In genomic region chr1:87184751-87185139, GRCm38 (mm10) we compare ENCODE assay signal across 8 mouse cellular contexts. TPM values are rescaled to one million over a fixed set of nuclear protein-coding genes. Genes with fewer than 3 reads are reported as not detected.
A peak's percentile ranks its signal among the peaks of the same experiment; 100 is the strongest.
DNase-seq lines count a peak whose midpoint lies in the region; ATAC-seq and TF ChIP-seq lines count a peak whose summit lies in the region.

No protein-coding gene starts in this region.

- peaks cover 60% of the 10 kb centered on the region for H3K27me3 ChIP-seq in CH12.LX (replicated peaks)
- H3K27me3 ChIP-seq in forebrain, embryonic 11.5 days (ENCODE audit: control insufficient read depth, insufficient read depth, low read length): peaks cover 28% of the 10 kb centered on the region
- peaks cover 71% of the 10 kb centered on the region for H3K27me3 ChIP-seq in heart, embryonic 16.5 days (ENCODE audit: control insufficient read depth, insufficient read depth, low read length)
- peaks cover 50% of the 10 kb centered on the region for H3K27me3 ChIP-seq in liver, postnatal 0 days (ENCODE audit: insufficient read depth, low read length)
- H3K27me3 ChIP-seq in neural tube, embryonic 15.5 days (replicated peaks): peaks cover 72% of the 10 kb centered on the region
- no peaks in the 10 kb centered on the region for H3K27me3 ChIP-seq in testis, adult 2 months (ENCODE audit: control insufficient read depth, insufficient read depth, low read length)

- H3K27ac ChIP-seq in CH12.LX (ENCODE audit: insufficient read depth, low read depth): no peak overlapping the region
- H3K27ac ChIP-seq in forebrain, embryonic 11.5 days (ENCODE audit: low read depth, low read length): no peak overlapping the region
- H3K27ac ChIP-seq in heart, embryonic 16.5 days (ENCODE audit: low read length): no peak overlapping the region
- H3K27ac ChIP-seq in liver, postnatal 0 days (ENCODE audit: low read depth): no peak overlapping the region
- H3K27ac ChIP-seq in neural tube, embryonic 15.5 days (replicated peaks): no peak overlapping the region
- no peak overlapping the region for H3K27ac ChIP-seq in testis, adult 2 months (ENCODE audit: control insufficient read depth, insufficient read depth, low read depth, low read length)

- H3K4me1 ChIP-seq in CH12.LX (ENCODE audit: control insufficient read depth in 1 of 2, insufficient read depth in 2 of 2): peaks cover 0 to 15% of the 10 kb centered on the region in 2 experiments; a peak in 3 of 4 replicates
- peaks cover 7% of the 10 kb centered on the region; the same call in 1 of the 2 replicates for H3K4me1 ChIP-seq in forebrain, embryonic 11.5 days (replicated peaks; ENCODE audit: control insufficient read depth, insufficient read depth, low read length)
- peaks cover 9% of the 10 kb centered on the region; the same call in 1 of the 2 replicates for H3K4me1 ChIP-seq in heart, embryonic 16.5 days (ENCODE audit: control insufficient read depth, insufficient read depth, low read length)
- H3K4me1 ChIP-seq in liver, postnatal 0 days (ENCODE audit: insufficient read depth): peaks cover 8% of the 10 kb centered on the region
- peaks cover 25% of the 10 kb centered on the region for H3K4me1 ChIP-seq in neural tube, embryonic 15.5 days
- peaks cover 42% of the 10 kb centered on the region for H3K4me1 ChIP-seq in testis, adult 2 months (ENCODE audit: control insufficient read depth, insufficient read depth, low read length)

- in situ Hi-C loops in CH12.LX (cut with MboI; ENCODE audit: low pct_ligation_motif_present, low pct_unique_long_range_greater_than_20kb, low sequenced_read_pairs): loop anchor here (5.0 to 10.0 kb wide), 2 partner anchors 82 to 520 kb away; partner anchors contain the start of gene Alpi

- ATAC-seq in forebrain, embryonic 11.5 days (replicated peaks; ENCODE audit: low FRiP score): no peak; the same call in 1 of the 2 replicates
- ATAC-seq in heart, embryonic 16.5 days (replicated peaks; ENCODE audit: extremely low read depth, insufficient read depth, low FRiP score): 0 out of 2 replicates have a peak, but pooled peaks have one; percentile 19
- peak; percentile 73 for ATAC-seq in liver, postnatal 0 days
- peak; percentile 27; the same call in 1 of the 2 replicates for ATAC-seq in neural tube, embryonic 15.5 days (ENCODE audit: low FRiP score)

- no peaks in the 10 kb centered on the region for H3K9me3 ChIP-seq in CH12.LX (replicated peaks; ENCODE audit: low read length)
- no peaks in the 10 kb centered on the region for H3K9me3 ChIP-seq in forebrain, embryonic 11.5 days (ENCODE audit: control insufficient read depth, low read length)
- H3K9me3 ChIP-seq in heart, embryonic 16.5 days (replicated peaks; ENCODE audit: control insufficient read depth, low read length): no peaks in the 10 kb centered on the region
- no peaks in the 10 kb centered on the region for H3K9me3 ChIP-seq in liver, postnatal 0 days (ENCODE audit: low read length)
- no peaks in the 10 kb centered on the region for H3K9me3 ChIP-seq in neural tube, embryonic 15.5 days (replicated peaks)

- H3K36me3 ChIP-seq in CH12.LX (replicated peaks in 1 of 2; ENCODE audit: control insufficient read depth in 1 of 2, insufficient read depth in 1 of 2, low read length in 1 of 2): no peaks in the 10 kb centered on the region
- no peaks in the 10 kb centered on the region for H3K36me3 ChIP-seq in forebrain, embryonic 11.5 days (ENCODE audit: control insufficient read depth, insufficient read depth, low read length)
- no peaks in the 10 kb centered on the region for H3K36me3 ChIP-seq in heart, embryonic 16.5 days (ENCODE audit: control insufficient read depth, insufficient read depth)
- no peaks in the 10 kb centered on the region for H3K36me3 ChIP-seq in liver, postnatal 0 days (replicated peaks; ENCODE audit: insufficient read depth, low read length)
- no peaks in the 10 kb centered on the region for H3K36me3 ChIP-seq in neural tube, embryonic 15.5 days
- no peaks in the 10 kb centered on the region for H3K36me3 ChIP-seq in testis, adult 2 months (ENCODE audit: control insufficient read depth, insufficient read depth, low read length)

- H3K4me2 ChIP-seq in CH12.LX (ENCODE audit: insufficient read depth, low read depth, poor library complexity, severe bottlenecking): 0 out of 2 replicates have a peak overlapping the region, but pooled peaks have one; percentile 0
- H3K4me2 ChIP-seq in forebrain, embryonic 11.5 days (ENCODE audit: low read depth, low read length, severe bottlenecking): no peak overlapping the region
- H3K4me2 ChIP-seq in heart, embryonic 16.5 days (ENCODE audit: low read depth, low read length): peak overlapping the region; percentile 41; the same call in 1 of the 2 replicates
- H3K4me2 ChIP-seq in liver, postnatal 0 days (ENCODE audit: low read depth, low read length): no peak overlapping the region
- peak overlapping the region; percentile 50 for H3K4me2 ChIP-seq in neural tube, embryonic 15.5 days

- no peak for TF ChIP-seq POLR2A in CH12.LX (IDR thresholded peaks at IDR 0.05; ENCODE audit: low read depth, low read length)
- no peak for TF ChIP-seq POLR2A in testis, adult 2 months (IDR thresholded peaks at IDR 0.05; ENCODE audit: control insufficient read depth, low read depth, low read length)

- dilution Hi-C loops in CH12.LX (cut with MboI; ENCODE audit: extremely low pct_ligation_motif_present, extremely low pct_unique_long_range_greater_than_20kb, low sequenced_read_pairs): no loop called here

- peak; percentile 57 for TF ChIP-seq RAD21 in CH12.LX (IDR thresholded peaks at IDR 0.05; ENCODE audit: low read depth, low read length)

- H3K4me3 ChIP-seq in CH12.LX (replicated peaks in 1 of 3; ENCODE audit: low read depth in 2 of 3, low read length in 2 of 3, poor library complexity in 1 of 3): no peak overlapping the region
- no peak overlapping the region for H3K4me3 ChIP-seq in forebrain, embryonic 11.5 days (ENCODE audit: low read depth, low read length)
- no peak overlapping the region for H3K4me3 ChIP-seq in heart, embryonic 16.5 days (ENCODE audit: low read length)
- no peak overlapping the region for H3K4me3 ChIP-seq in liver, postnatal 0 days (ENCODE audit: low read depth, low read length)
- 0 out of 2 replicates have a peak overlapping the region, but pooled peaks have one; percentile 15 for H3K4me3 ChIP-seq in neural tube, embryonic 15.5 days (replicated peaks)
- peak overlapping the region; percentile 36 for H3K4me3 ChIP-seq in testis, adult 2 months (ENCODE audit: control insufficient read depth, low read depth, low read length)

- DNase-seq in CH12.LX (ENCODE audit: extremely low read depth): peak; percentile 71
- DNase-seq in c-Kit-negative CD71-positive TER-119-positive erythroid progenitor cells, embryonic 14.5 days (ENCODE audit: low read depth, low spot score): peak; percentile 19
- peak; percentile 79 for DNase-seq in forebrain, embryonic 11.5 days (ENCODE audit: low spot score)
- DNase-seq in kidney, postnatal 25 days: peak; percentile 84 to 87
- DNase-seq in liver, postnatal 0 days: peak; percentile 80

- no peak overlapping the region for H3K9ac ChIP-seq in CH12.LX (ENCODE audit: insufficient read depth, low read depth)
- no peak overlapping the region for H3K9ac ChIP-seq in forebrain, embryonic 11.5 days (ENCODE audit: low read length)
- H3K9ac ChIP-seq in heart, embryonic 16.5 days (ENCODE audit: low read length): no peak overlapping the region
- no peak overlapping the region for H3K9ac ChIP-seq in liver, postnatal 0 days (replicated peaks)
- no peak overlapping the region for H3K9ac ChIP-seq in neural tube, embryonic 15.5 days (replicated peaks)

- TF ChIP-seq EP300 in CH12.LX (IDR thresholded peaks at IDR 0.05; ENCODE audit: low read length): no peak
- no peak for TF ChIP-seq EP300 in liver, postnatal 0 days (IDR thresholded peaks at IDR 0.05; ENCODE audit: low read depth)

- no peaks in the 10 kb centered on the region for H3K79me2 ChIP-seq in CH12.LX (replicated peaks; ENCODE audit: control insufficient read depth, extremely low read depth, insufficient read depth, poor library complexity, severe bottlenecking)

- TF ChIP-seq CTCF in CH12.LX (conservative IDR thresholded peaks at IDR 0.05 in 1 of 2, IDR thresholded peaks at IDR 0.05 in 1 of 2; ENCODE audit: low read depth in 2 of 2, low read length in 2 of 2): peak; percentile 16 to 77; a peak in 2 of 4 replicates
- TF ChIP-seq CTCF in liver, postnatal 0 days (IDR thresholded peaks at IDR 0.05; ENCODE audit: low read depth): peak; percentile 75
- TF ChIP-seq CTCF in testis, adult 2 months (IDR thresholded peaks at IDR 0.05; ENCODE audit: control insufficient read depth, insufficient read depth, insufficient replicate concordance, low read depth, low read length): peak; percentile 79

- WGBS in forebrain, embryonic 11.5 days: 6% methylated on average over 20 of the region's 20 CpGs
- 10% methylated on average over 20 of the region's 20 CpGs for WGBS in heart, embryonic 16.5 days
- WGBS in liver, postnatal 0 days (ENCODE audit: insufficient replicate concordance): 10% methylated on average over 20 of the region's 20 CpGs
- WGBS in neural tube, embryonic 15.5 days: 4% methylated on average over 20 of the region's 20 CpGs

RNA-seq across cellular contexts. Expression of gene Prss56, which starts 1.6 kb away (rescaled TPM):
- total RNA-seq in CH12.LX (2012; rRNA removed) (not detected in 2 replicates), CH12.LX (2014; rRNA removed) (not detected in 2 replicates)
- polyA plus RNA-seq in CH12.LX (2012; ENCODE audit: insufficient read length, low read depth): not detected in 2 replicates
- polyA plus RNA-seq in forebrain, embryonic 11.5 days (2014; fragmentation: Nextera tagmentation; extraction: Ambion mirVana): not detected in 2 replicates
- not detected in 2 replicates for polyA plus RNA-seq in heart, embryonic 16.5 days (2015; fragmentation: Nextera tagmentation; extraction: Ambion mirVana)
- not detected in 2 replicates for polyA plus RNA-seq in liver, postnatal 0 days (2015; fragmentation: Nextera tagmentation; extraction: Ambion mirVana)
- polyA plus RNA-seq in neural tube, embryonic 15.5 days (2015; fragmentation: Nextera tagmentation; extraction: Ambion mirVana): 4.0 and 5.3 TPM in 2 replicates
- 19.1 and 25.3 TPM in 2 replicates for polyA plus RNA-seq in testis, adult 2 months (2012; rRNA removed)

RNA-seq across cellular contexts. Expression of gene Chrnd, which starts 5.7 kb away (rescaled TPM):
- total RNA-seq in CH12.LX (2012; rRNA removed): not detected in 2 replicates
- not detected in 2 replicates for total RNA-seq in CH12.LX (2014; rRNA removed)
- polyA plus RNA-seq in CH12.LX (2012; ENCODE audit: insufficient read length, low read depth): 0.13 TPM in 1 of 2 replicates, not detected in the other
- polyA plus RNA-seq in forebrain, embryonic 11.5 days (2014; fragmentation: Nextera tagmentation; extraction: Ambion mirVana): 0.07 TPM in 1 of 2 replicates, not detected in the other
- polyA plus RNA-seq in heart, embryonic 16.5 days (2015; fragmentation: Nextera tagmentation; extraction: Ambion mirVana): 0.05 and 0.13 TPM in 2 replicates
- 0.04 TPM in 1 of 2 replicates, not detected in the other for polyA plus RNA-seq in liver, postnatal 0 days (2015; fragmentation: Nextera tagmentation; extraction: Ambion mirVana)
- polyA plus RNA-seq in neural tube, embryonic 15.5 days (2015; fragmentation: Nextera tagmentation; extraction: Ambion mirVana): 0.33 and 0.37 TPM in 2 replicates
- polyA plus RNA-seq in testis, adult 2 months (2012; rRNA removed): 0.02 and 0.08 TPM in 2 replicates

RNA-seq across cellular contexts. Expression of gene Chrng, which starts 19.7 kb away (rescaled TPM):
- 0.04 TPM in 2 replicates for total RNA-seq in CH12.LX (2012; rRNA removed)
- total RNA-seq in CH12.LX (2014; rRNA removed): not detected in 2 replicates
- not detected in 2 replicates for polyA plus RNA-seq in CH12.LX (2012; ENCODE audit: insufficient read length, low read depth)
- 0.23 TPM in 1 of 2 replicates, not detected in the other for polyA plus RNA-seq in forebrain, embryonic 11.5 days (2014; fragmentation: Nextera tagmentation; extraction: Ambion mirVana)
- 1.1 and 1.6 TPM in 2 replicates for polyA plus RNA-seq in heart, embryonic 16.5 days (2015; fragmentation: Nextera tagmentation; extraction: Ambion mirVana)
- polyA plus RNA-seq in liver, postnatal 0 days (2015; fragmentation: Nextera tagmentation; extraction: Ambion mirVana): 0.19 TPM in 1 of 2 replicates, not detected in the other
- 1.2 and 1.5 TPM in 2 replicates for polyA plus RNA-seq in neural tube, embryonic 15.5 days (2015; fragmentation: Nextera tagmentation; extraction: Ambion mirVana)
- polyA plus RNA-seq in testis, adult 2 months (2012; rRNA removed): not detected in 2 replicates

RNA-seq across cellular contexts. Expression of gene Ecel1, which starts 28.4 kb away (rescaled TPM):
- total RNA-seq in CH12.LX (2012; rRNA removed) (not detected in 2 replicates), CH12.LX (2014; rRNA removed) (not detected in 2 replicates)
- not detected in 2 replicates for polyA plus RNA-seq in CH12.LX (2012; ENCODE audit: insufficient read length, low read depth)
- 5.4 and 6.2 TPM in 2 replicates for polyA plus RNA-seq in forebrain, embryonic 11.5 days (2014; fragmentation: Nextera tagmentation; extraction: Ambion mirVana)
- polyA plus RNA-seq in heart, embryonic 16.5 days (2015; fragmentation: Nextera tagmentation; extraction: Ambion mirVana): 0.71 and 0.88 TPM in 2 replicates
- 0.16 and 0.32 TPM in 2 replicates for polyA plus RNA-seq in liver, postnatal 0 days (2015; fragmentation: Nextera tagmentation; extraction: Ambion mirVana)
- 71.9 and 84.7 TPM in 2 replicates for polyA plus RNA-seq in neural tube, embryonic 15.5 days (2015; fragmentation: Nextera tagmentation; extraction: Ambion mirVana)
- 5.8 and 6.8 TPM in 2 replicates for polyA plus RNA-seq in testis, adult 2 months (2012; rRNA removed)

RNA-seq across cellular contexts. Expression of gene Eif4e2, which starts 29.0 kb away (rescaled TPM):
- total RNA-seq in CH12.LX (2012; rRNA removed) (175 and 208 TPM in 2 replicates), CH12.LX (2014; rRNA removed) (228 and 245 TPM in 2 replicates)
- polyA plus RNA-seq in CH12.LX (2012; ENCODE audit: insufficient read length, low read depth): 264 and 289 TPM in 2 replicates
- 138 and 141 TPM in 2 replicates for polyA plus RNA-seq in forebrain, embryonic 11.5 days (2014; fragmentation: Nextera tagmentation; extraction: Ambion mirVana)
- 100 and 104 TPM in 2 replicates for polyA plus RNA-seq in heart, embryonic 16.5 days (2015; fragmentation: Nextera tagmentation; extraction: Ambion mirVana)
- polyA plus RNA-seq in liver, postnatal 0 days (2015; fragmentation: Nextera tagmentation; extraction: Ambion mirVana): 84.7 and 91.7 TPM in 2 replicates
- polyA plus RNA-seq in neural tube, embryonic 15.5 days (2015; fragmentation: Nextera tagmentation; extraction: Ambion mirVana): 93.4 and 101 TPM in 2 replicates
- 127 and 132 TPM in 2 replicates for polyA plus RNA-seq in testis, adult 2 months (2012; rRNA removed)

Comparison
In these comparisons a context has a peak if more than half of its experiments do, and no peak if none do; other contexts are left out.
1. DNase-seq: peak in every context shown above with its lines; median percentile 86 in kidney, postnatal 25 days; 80 in liver, postnatal 0 days; 79 in forebrain, embryonic 11.5 days; 71 in CH12.LX; 19 in c-Kit-negative CD71-positive TER-119-positive erythroid progenitor cells, embryonic 14.5 days.
2. H3K4me2 ChIP-seq: peak in CH12.LX (single experiment), heart, embryonic 16.5 days (single experiment) and neural tube, embryonic 15.5 days (single experiment); none in forebrain, embryonic 11.5 days (single experiment) and liver, postnatal 0 days (single experiment).
3. H3K4me3 ChIP-seq: peak in neural tube, embryonic 15.5 days (single experiment) and testis, adult 2 months (single experiment); none in CH12.LX (0 of 3), forebrain, embryonic 11.5 days (single experiment), heart, embryonic 16.5 days (single experiment) and liver, postnatal 0 days (single experiment).
4. Peak in every context shown above with its lines, with median percentiles within 50 percentile points of each other: CTCF ChIP-seq.